In the genomic region with DNA sequence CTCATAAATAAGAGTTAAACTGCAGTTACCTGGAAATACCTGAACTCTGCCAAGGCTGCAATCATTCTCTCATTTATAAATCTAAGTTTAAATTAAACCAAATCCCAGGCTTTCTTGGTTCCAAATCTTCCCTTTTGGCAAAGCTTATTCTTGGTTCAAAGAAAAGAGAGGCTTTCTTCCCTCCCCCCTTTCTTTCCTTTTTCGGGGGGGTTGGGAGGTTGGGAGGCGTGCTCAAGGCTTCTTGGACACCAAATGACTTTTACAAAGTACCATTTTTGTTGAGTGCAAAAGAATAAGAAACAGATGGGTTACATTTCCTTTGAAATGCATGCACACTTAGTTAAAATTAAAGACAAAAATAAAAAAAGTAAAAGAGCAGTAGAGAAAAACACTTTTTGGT, we compare ENCODE assay signal across 11 mouse cellular contexts.
"Had no signal": no experiment of that assay in that cellular context is flagged by ENCODE, and none has a peak within 500 bp of the region (broad histone marks: within the 10 kb centered on the region; RNA-seq: fewer than 3 reads in every experiment).

No protein-coding gene starts in this region.

- H3K36me3 ChIP-seq: limb, embryonic 13.5 days; liver, embryonic 12.5 days; neural tube, embryonic 12.5 days had no signal

- DNase-seq: kidney, adult 11 months; kidney, adult 9 months; kidney, postnatal 36 days; midbrain, embryonic 14.5 days had no signal

- H3K4me2 ChIP-seq: limb, embryonic 13.5 days; liver, embryonic 12.5 days; neural tube, embryonic 12.5 days had no signal

- H3K4me1 ChIP-seq: liver, embryonic 12.5 days; neural tube, embryonic 12.5 days had no signal

- H3K9me3 ChIP-seq: limb, embryonic 13.5 days; liver, embryonic 12.5 days; neural tube, embryonic 12.5 days had no signal

- ATAC-seq: liver, embryonic 12.5 days had no signal

- H3K4me3 ChIP-seq: layer of hippocampus, adult 2 months; limb, embryonic 13.5 days; liver, embryonic 12.5 days; myocyte; neural tube, embryonic 12.5 days had no signal

- H3K27me3 ChIP-seq: limb, embryonic 13.5 days; liver, embryonic 12.5 days; neural tube, embryonic 12.5 days had no signal

- H3K9ac ChIP-seq: limb, embryonic 13.5 days; liver, embryonic 12.5 days; neural tube, embryonic 12.5 days had no signal

- H3K27ac ChIP-seq: kidney, postnatal 0 days; layer of hippocampus, adult 2 months; liver, embryonic 12.5 days; neural tube, embryonic 12.5 days; stomach, postnatal 0 days had no signal
